Mouse (Mus musculus) MEL (cell line): ENCODE measurements around the gene Cblb. TPM values are rescaled to one million over a fixed set of nuclear protein-coding genes. Genes with fewer than 3 reads are reported as not detected.

Experiments used
- DNase-seq: peaks from one replicate; pipeline ENCODE4 v3.0.0; 2011; ENCODE audit warnings: low read depth, low spot score
- H3K27ac ChIP-seq: 2 replicates; pipeline ENCODE4 v1.5.1; 2012; ENCODE audit warnings: low read depth, mild to moderate bottlenecking, control low read depth, low read length, moderate library complexity; ENCODE audit not compliant: control insufficient read depth
- H3K27me3 ChIP-seq, 2 experiments: fragments of 150-350 bp in 1 of 2; sonication (generic) in 1 of 2; 2 replicates each; pipeline ENCODE4 v1.6.1; 2012; ENCODE audit warnings: low read length in 2 of 2, mild to moderate bottlenecking in 2 of 2, improper control_type of control experiment in 1 of 2, moderate library complexity in 1 of 2; ENCODE audit not compliant: insufficient read depth in 2 of 2, control insufficient read depth in 1 of 2
- H3K36me3 ChIP-seq, 2 experiments: 2 replicates each; pipeline ENCODE4 v1.6.1; 2012 to 2014; ENCODE audit warnings: low read length in 2 of 2, improper control_type of control experiment in 1 of 2, inconsistent platforms in 1 of 2, mild to moderate bottlenecking in 1 of 2; ENCODE audit not compliant: insufficient read depth in 2 of 2, control insufficient read depth in 1 of 2
- H3K4me1 ChIP-seq, 2 experiments: fragments of 150-350 bp in 1 of 2; sonication (generic) in 1 of 2; 2 replicates each; pipeline ENCODE4 v1.6.1; 2012; ENCODE audit warnings: low read length in 2 of 2, improper control_type of control experiment in 1 of 2, mild to moderate bottlenecking in 1 of 2; ENCODE audit not compliant: insufficient read depth in 2 of 2, control insufficient read depth in 1 of 2
- H3K4me3 ChIP-seq, 2 experiments: fragments of 150-350 bp in 1 of 2; sonication (generic) in 1 of 2; 2 replicates each; pipeline ENCODE4 v1.5.1; 2012; ENCODE audit warnings: low read depth in 2 of 2, low read length in 2 of 2, mild to moderate bottlenecking in 2 of 2, moderate library complexity in 2 of 2, control low read depth in 1 of 2, improper control_type of control experiment in 1 of 2; ENCODE audit not compliant: control insufficient read depth in 1 of 2, insufficient read depth in 1 of 2
- H3K79me2 ChIP-seq: 2 replicates; pipeline ENCODE4 v1.6.1; 2012; ENCODE audit warnings: mild to moderate bottlenecking, low read length, moderate library complexity; ENCODE audit not compliant: control insufficient read depth, poor library complexity, insufficient read depth
- H3K9ac ChIP-seq: 2 replicates; pipeline ENCODE4 v1.6.1; 2012; ENCODE audit warnings: low read depth, mild to moderate bottlenecking, control low read depth, low read length, moderate library complexity; ENCODE audit not compliant: control insufficient read depth, poor library complexity, severe bottlenecking
- H3K9me3 ChIP-seq: fragments of 150-350 bp; sonication (generic); replicated peaks from 2 replicates; pipeline ENCODE4 v1.6.1; 2012; ENCODE audit warnings: mild to moderate bottlenecking, low read length, improper control_type of control experiment, moderate library complexity; ENCODE audit not compliant: insufficient read depth
- BHLHE40 ChIP-seq: IDR thresholded peaks from 2 replicates; pipeline ENCODE4 v1.6.1; 2012; ENCODE audit warnings: low read depth, mild to moderate bottlenecking, inconsistent platforms, low read length, improper control_type of control experiment, borderline replicate concordance
- CHD2 ChIP-seq: IDR thresholded peaks from 2 replicates; pipeline ENCODE4 v1.6.1; 2011; ENCODE audit warnings: low read length, improper control_type of control experiment
- EP300 ChIP-seq, 2 experiments: IDR thresholded peaks; 2 replicates each; pipeline ENCODE4 v1.6.1; 2011; ENCODE audit warnings: improper control_type of control experiment in 2 of 2, low read length in 2 of 2, low read depth in 1 of 2, mild to moderate bottlenecking in 1 of 2
- ETS1 ChIP-seq: IDR thresholded peaks from 2 replicates; pipeline ENCODE4 v1.6.1; 2012; ENCODE audit warnings: low read depth, mild to moderate bottlenecking, inconsistent platforms, low read length, improper control_type of control experiment, moderate library complexity
- GABPA ChIP-seq: IDR thresholded peaks from 2 replicates; pipeline ENCODE4 v1.6.1; 2012; ENCODE audit warnings: low read depth, mild to moderate bottlenecking, inconsistent platforms, low read length, improper control_type of control experiment, moderate library complexity
- GATA1 ChIP-seq: IDR thresholded peaks from 2 replicates; pipeline ENCODE4 v1.6.1; 2011; ENCODE audit warnings: low read depth, low read length, improper control_type of control experiment
- HCFC1 ChIP-seq: IDR thresholded peaks from 2 replicates; pipeline ENCODE4 v1.6.1; 2012; ENCODE audit warnings: low read depth, mild to moderate bottlenecking, inconsistent platforms, low read length, improper control_type of control experiment, moderate library complexity
- JUND ChIP-seq: IDR thresholded peaks from 2 replicates; pipeline ENCODE4 v1.6.1; 2011; ENCODE audit warnings: low read depth, mild to moderate bottlenecking, improper control_type of control experiment, low read length
- KAT2A ChIP-seq: conservative IDR thresholded peaks from 2 replicates; pipeline ENCODE4 v1.6.1; 2012; ENCODE audit warnings: low read depth, low read length, improper control_type of control experiment, inconsistent platforms
- MAFK ChIP-seq: IDR thresholded peaks from 2 replicates; pipeline ENCODE4 v1.6.1; 2011; ENCODE audit warnings: low read depth, mild to moderate bottlenecking, low read length, improper control_type of control experiment, borderline replicate concordance
- MAX ChIP-seq: IDR thresholded peaks from 2 replicates; pipeline ENCODE4 v1.6.1; 2011; ENCODE audit warnings: low read length, improper control_type of control experiment
- MAZ ChIP-seq: IDR thresholded peaks from 2 replicates; pipeline ENCODE4 v1.6.1; 2012; ENCODE audit warnings: low read depth, mild to moderate bottlenecking, inconsistent platforms, low read length, improper control_type of control experiment
- MXI1 ChIP-seq: IDR thresholded peaks from 2 replicates; pipeline ENCODE4 v1.6.1; 2011; ENCODE audit warnings: mild to moderate bottlenecking, low read depth, low read length, improper control_type of control experiment
- MYB ChIP-seq: IDR thresholded peaks from 2 replicates; pipeline ENCODE4 v1.6.1; 2011; ENCODE audit warnings: mild to moderate bottlenecking, low read depth, low read length, improper control_type of control experiment
- MYC ChIP-seq: IDR thresholded peaks from 2 replicates; pipeline ENCODE4 v1.6.1; 2011; ENCODE audit warnings: low read depth, mild to moderate bottlenecking, low read length, improper control_type of control experiment, moderate library complexity
- NELFE ChIP-seq: IDR thresholded peaks from 2 replicates; pipeline ENCODE4 v1.6.1; 2011; ENCODE audit warnings: low read depth, low read length, improper control_type of control experiment
- NRF1 ChIP-seq: IDR thresholded peaks from 2 replicates; pipeline ENCODE4 v1.6.1; 2014; ENCODE audit warnings: low read depth, mild to moderate bottlenecking, inconsistent platforms, low read length, improper control_type of control experiment, moderate library complexity; ENCODE audit not compliant: poor library complexity, insufficient read depth, severe bottlenecking
- POLR2AphosphoS2 ChIP-seq: IDR thresholded peaks from 2 replicates; pipeline ENCODE4 v1.6.1; 2011; ENCODE audit warnings: low read length, improper control_type of control experiment
- RAD21 ChIP-seq: IDR thresholded peaks from 2 replicates; pipeline ENCODE4 v1.6.1; 2011; ENCODE audit warnings: mild to moderate bottlenecking, low read depth, low read length, improper control_type of control experiment
- RCOR1 ChIP-seq: IDR thresholded peaks from 2 replicates; pipeline ENCODE4 v1.6.1; 2012; ENCODE audit warnings: low read depth, mild to moderate bottlenecking, inconsistent platforms, low read length, improper control_type of control experiment
- TAL1 ChIP-seq: IDR thresholded peaks from 2 replicates; pipeline ENCODE4 v1.6.1; 2012; ENCODE audit warnings: mild to moderate bottlenecking, inconsistent platforms, low read length, moderate library complexity, mixed read lengths
- TCF12 ChIP-seq: IDR thresholded peaks from 2 replicates; pipeline ENCODE4 v1.6.1; 2014; ENCODE audit warnings: low read depth, mild to moderate bottlenecking, inconsistent platforms, low read length, improper control_type of control experiment, moderate library complexity
- UBTF ChIP-seq: IDR thresholded peaks from 2 replicates; pipeline ENCODE4 v1.6.1; 2012; ENCODE audit warnings: low read depth, mild to moderate bottlenecking, inconsistent platforms, low read length, improper control_type of control experiment, moderate library complexity, borderline replicate concordance; ENCODE audit not compliant: insufficient read depth
- USF1 ChIP-seq: IDR thresholded peaks from 2 replicates; pipeline ENCODE4 v1.6.1; 2014; ENCODE audit warnings: low read depth, mild to moderate bottlenecking, inconsistent platforms, low read length, improper control_type of control experiment, moderate library complexity
- ZC3H11A ChIP-seq: IDR thresholded peaks from 2 replicates; pipeline ENCODE4 v1.6.1; 2012; ENCODE audit warnings: low read depth, mild to moderate bottlenecking, inconsistent platforms, low read length, improper control_type of control experiment
- ZNF384 ChIP-seq: IDR thresholded peaks from 2 replicates; pipeline ENCODE4 v1.6.1; 2012; ENCODE audit warnings: low read depth, mild to moderate bottlenecking, inconsistent platforms, low read length, improper control_type of control experiment
- polyA plus RNA-seq, 2 experiments: library from polyadenylated mRNA; stranded (reverse) in 1 of 2; unstranded in 1 of 2; fragments of >175 nt in 1 of 2; fragments of >200 nt in 1 of 2; gene quantifications; 2 replicates each; pipeline versions ENCODE4 v1.2.1 to v1.2.4; 2012; ENCODE audit warnings: low replicate concordance in 2 of 2, low read depth in 1 of 2; ENCODE audit not compliant: insufficient read length in 2 of 2, insufficient read depth in 1 of 2, missing spikeins in 1 of 2
- total RNA-seq: library from RNA; depleted of rRNA; stranded (reverse); fragments of 300-350 nt; gene quantifications from 2 replicates; pipeline ENCODE4 v1.2.3, GENCODE M21; 2012

The Cblb gene
- total and polyA plus RNA-seq, 3 experiments: 1.5 to 5.7 TPM; not detected in 1

DNA sequence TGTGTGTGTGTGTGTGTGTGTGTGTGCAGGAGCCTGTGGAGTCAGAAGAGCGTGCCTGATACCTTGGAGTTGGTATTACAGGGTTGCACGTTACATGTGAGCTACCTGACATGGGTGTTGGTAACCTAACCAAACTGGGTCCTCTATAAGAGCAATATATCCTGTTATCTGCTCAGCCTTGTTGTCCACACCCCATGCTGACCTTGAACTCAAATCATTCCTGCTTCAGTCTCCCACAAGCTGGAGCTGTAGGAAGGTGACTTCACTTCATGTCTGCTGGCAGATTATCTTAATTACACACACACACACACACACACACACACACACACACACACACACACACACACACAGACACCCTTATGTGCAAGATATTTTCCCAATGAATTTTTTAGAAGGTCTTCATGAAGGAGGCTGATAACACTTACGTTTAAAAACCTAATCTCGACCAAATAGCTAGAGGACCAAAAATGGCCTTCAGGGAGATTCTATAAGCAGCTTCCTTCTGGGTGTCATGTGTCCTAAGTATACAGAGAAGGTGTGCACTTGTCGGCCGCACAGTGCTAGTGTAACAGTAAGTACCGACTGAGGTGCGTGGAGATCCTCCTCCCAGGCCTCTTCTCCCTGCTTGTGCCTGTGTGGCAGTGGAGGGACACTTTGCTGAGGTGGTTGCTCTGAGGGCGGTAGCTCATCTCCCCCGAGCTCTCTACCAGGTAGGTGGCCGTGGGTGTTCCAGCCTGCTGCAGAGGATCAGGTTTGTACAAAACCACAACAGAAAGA is 49.8 kb downstream of the Cblb start:
- peak overlapping the region; percentile 5; the same call in 1 of the 2 replicates for H3K27ac ChIP-seq
- no peaks in the 10 kb centered on the region for H3K9me3 ChIP-seq
- peak; percentile 41 for DNase-seq
- H3K79me2 ChIP-seq: no peaks in the 10 kb centered on the region
- H3K27me3 ChIP-seq: no peaks in the 10 kb centered on the region
- H3K4me3 ChIP-seq: peak overlapping the region in 1 of 2 experiments; percentile 10; a peak in 2 of 4 replicates
- TF ChIP-seq NRF1: no peak
- TF ChIP-seq MAX: no peak
- no peak for TF ChIP-seq HCFC1
- TF ChIP-seq GABPA: no peak
- TF ChIP-seq UBTF: no peak
- TF ChIP-seq MAZ: no peak
- no peak for TF ChIP-seq CHD2
- no peak for TF ChIP-seq KAT2A
- TF ChIP-seq NELFE: no peak
- no peak for TF ChIP-seq ZNF384
- no peak for TF ChIP-seq MXI1
- peak; percentile 24; the same call in 1 of the 2 replicates for TF ChIP-seq TCF12
- TF ChIP-seq MYC: no peak
- no peak for TF ChIP-seq POLR2AphosphoS2
- TF ChIP-seq ZC3H11A: no peak
- TF ChIP-seq TAL1: no peak
- TF ChIP-seq RCOR1: no peak
- TF ChIP-seq BHLHE40: no peak
- 0 out of 2 replicates have a peak, but pooled peaks have one; percentile 5 for TF ChIP-seq GATA1
- peak; percentile 20 to 40; a peak in 1 of 4 replicates for TF ChIP-seq EP300 (IDR thresholded peaks at IDR 0.05; ENCODE audit: low read depth in 1 of 2, low read length in 2 of 2)
- TF ChIP-seq RAD21: no peak
- no peak for TF ChIP-seq MAFK
- no peak for TF ChIP-seq ETS1
- TF ChIP-seq MYB: no peak
- TF ChIP-seq JUND: no peak
- 0 out of 2 replicates have a peak, but pooled peaks have one; percentile 8 for TF ChIP-seq USF1
- H3K9ac ChIP-seq: 0 out of 2 replicates have a peak overlapping the region, but pooled peaks have one; percentile 2
- peaks cover 0 to 15% of the 10 kb centered on the region in 2 experiments; a peak in 2 of 4 replicates for H3K36me3 ChIP-seq
- peaks cover 5 to 13% of the 10 kb centered on the region in 2 experiments for H3K4me1 ChIP-seq
